Mouse (Mus musculus) spleen, adult 12 weeks (tissue): Measurements from ENCODE around the gene Hist2h4.
"Not testable (repeated sequence)": the region's sequence is repeated elsewhere in the genome, so short reads cannot be mapped to it uniquely, and the experiment has no call there.

Source experiments
- DNase-seq: peaks from one replicate; pipeline ENCODE4 v3.0.0; 2022; ENCODE audit warnings: low spot score

The Hist2h4 gene

GRCm38 (mm10) chr3:96220765-96221639 is 42.1 kb downstream of the Hist2h4 start, which contains the start of the genes Hist2h2ac and Hist2h2be:
TSS of gene Hist2h2ac (minus strand) at chr3:96220880.
TSS of gene Hist2h2be (plus strand) at chr3:96221119.
- peak; percentile 87 for DNase-seq

DNA sequence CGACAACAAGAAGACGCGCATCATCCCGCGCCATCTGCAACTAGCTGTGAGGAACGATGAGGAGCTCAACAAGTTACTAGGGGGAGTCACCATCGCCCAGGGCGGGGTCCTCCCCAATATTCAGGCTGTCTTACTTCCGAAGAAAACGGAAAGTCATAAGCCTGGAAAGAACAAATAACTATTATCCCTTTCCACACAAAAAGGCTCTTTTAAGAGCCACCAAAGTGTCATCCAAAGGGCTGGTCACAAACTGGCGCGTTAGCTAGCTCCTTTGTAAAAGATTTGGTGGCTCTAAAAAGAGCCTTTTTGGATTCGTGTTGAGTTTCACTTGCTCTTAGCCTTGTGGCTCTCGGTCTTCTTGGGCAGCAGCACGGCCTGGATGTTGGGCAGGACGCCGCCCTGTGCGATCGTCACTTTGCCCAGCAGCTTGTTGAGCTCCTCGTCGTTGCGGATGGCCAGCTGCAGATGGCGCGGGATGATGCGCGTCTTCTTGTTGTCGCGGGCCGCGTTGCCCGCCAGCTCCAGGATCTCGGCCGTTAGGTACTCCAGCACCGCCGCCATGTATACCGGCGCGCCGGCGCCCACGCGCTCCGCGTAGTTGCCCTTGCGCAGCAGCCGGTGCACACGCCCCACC is 42.9 kb downstream of the Hist2h4 start:
- not testable (repeated sequence) for DNase-seq

- DNase-seq, result peak; percentile 78
Observed at GRCm38 (mm10) chr3:96219661-96220130, 43.4 kb downstream of the Hist2h4 start, which contains the start of the genes Bola1 and Hist2h2ab. TSS of gene Bola1 (minus strand) at chr3:96219709. TSS of gene Hist2h2ab (plus strand) at chr3:96219865.

DNA sequence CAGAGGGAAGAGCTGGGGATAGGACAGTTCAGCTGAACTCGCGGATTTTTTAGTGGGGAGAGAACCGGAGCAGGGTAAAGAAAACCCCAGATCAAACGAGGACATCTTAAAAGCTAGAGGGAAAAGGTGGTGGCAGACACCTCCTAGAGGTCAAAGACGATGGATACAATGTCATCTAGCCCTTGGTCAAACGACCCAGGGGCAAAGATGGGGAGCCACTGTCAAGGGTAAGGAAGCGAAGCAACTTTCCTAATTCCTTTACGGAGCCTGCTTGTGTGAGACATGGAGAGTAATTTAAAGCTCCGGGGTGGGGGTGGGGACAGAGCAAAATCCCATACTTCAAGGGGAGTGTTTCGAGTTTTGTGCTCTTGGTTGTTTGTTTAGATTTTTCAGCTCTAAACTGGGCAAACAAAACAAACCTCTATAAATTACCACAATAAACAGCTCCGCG is 43.9 kb downstream of the Hist2h4 start:
- DNase-seq, result peak; percentile 35
